Mouse (Mus musculus) testis, postnatal 10 days (tissue): Measurements from ENCODE around the gene Ap3s2.

ENCODE experiments used
- DNase-seq: peaks from one replicate; pipeline ENCODE4 v3.0.0; 2021; ENCODE audit warnings: low spot score

Ap3s2 gene

DNA sequence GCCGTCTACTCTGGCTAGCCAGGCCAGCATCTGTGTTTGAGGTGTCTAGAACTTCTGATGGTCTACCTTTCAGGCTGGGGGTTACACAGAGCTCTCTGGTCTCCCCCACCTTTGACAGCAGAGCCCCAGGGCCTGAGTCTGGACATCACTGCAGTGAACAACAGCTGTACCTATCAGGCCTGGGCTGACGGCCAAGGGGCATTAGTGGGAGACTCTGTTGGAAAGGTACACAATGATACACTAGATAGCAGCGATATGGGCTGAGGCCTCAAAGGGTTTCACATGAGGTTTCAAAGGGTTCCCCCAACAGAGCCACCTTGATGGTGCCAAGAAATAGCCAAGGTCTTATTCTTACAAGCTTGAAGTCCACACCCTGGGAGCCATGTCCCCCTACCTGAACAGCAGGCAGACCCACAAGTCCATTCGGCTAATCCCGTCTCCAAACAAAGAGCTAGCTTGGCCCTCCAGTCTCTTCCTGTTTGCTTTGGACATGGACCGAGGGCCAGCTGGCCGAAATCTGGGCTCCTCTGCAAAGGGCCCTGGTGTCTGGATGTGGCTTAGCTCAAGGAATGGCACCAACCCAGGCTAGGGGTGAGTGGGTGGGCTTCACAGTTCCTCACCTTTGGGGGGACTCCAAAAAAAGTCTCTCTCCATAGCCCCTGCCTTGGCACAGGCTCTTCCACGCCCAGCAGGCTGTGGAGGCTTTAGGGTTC lies 76.2 kb downstream of the Ap3s2 start:
- no peak for DNase-seq

DNA sequence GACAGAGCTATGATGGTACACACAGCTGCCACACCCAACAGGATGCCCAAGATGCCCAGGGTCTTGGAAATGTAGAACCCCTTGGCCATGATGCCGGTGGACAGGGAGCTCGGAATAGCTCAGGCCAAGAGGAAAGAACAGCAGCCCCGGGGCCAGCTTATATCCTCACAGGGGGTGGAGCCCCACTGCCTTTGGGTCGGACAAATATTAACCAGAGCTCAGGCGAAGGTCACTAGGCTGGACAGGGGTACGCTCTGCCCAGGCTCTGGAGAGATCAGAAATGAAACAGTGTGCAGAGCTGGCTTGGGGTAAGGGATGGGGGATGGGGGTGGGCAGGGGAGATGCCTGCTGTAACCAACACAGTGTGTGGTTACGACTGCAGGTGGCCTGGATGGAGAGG lies 78.3 kb downstream of the Ap3s2 start:
- no peak for DNase-seq

DNA sequence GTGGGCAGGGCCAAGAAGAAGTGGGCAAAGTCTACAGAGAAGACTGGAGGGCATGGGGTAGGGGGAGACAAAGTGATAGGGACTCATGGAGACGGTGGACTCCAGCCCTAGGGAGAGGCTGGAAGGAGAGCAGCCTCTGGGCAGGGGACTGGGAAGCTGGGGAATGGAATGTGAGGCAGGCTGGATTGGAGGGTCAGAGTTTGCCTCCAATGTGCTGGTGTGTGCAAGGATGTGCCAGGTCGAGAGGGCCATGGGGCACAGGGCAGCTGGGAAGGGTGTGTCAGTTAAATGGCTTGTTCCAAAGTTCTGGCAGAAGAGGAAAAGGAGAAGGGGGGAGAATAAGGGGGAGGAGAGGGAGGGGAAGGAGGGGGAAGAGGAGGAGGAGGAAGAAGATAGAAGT lies 83.2 kb downstream of the Ap3s2 start:
- no peak for DNase-seq

DNA sequence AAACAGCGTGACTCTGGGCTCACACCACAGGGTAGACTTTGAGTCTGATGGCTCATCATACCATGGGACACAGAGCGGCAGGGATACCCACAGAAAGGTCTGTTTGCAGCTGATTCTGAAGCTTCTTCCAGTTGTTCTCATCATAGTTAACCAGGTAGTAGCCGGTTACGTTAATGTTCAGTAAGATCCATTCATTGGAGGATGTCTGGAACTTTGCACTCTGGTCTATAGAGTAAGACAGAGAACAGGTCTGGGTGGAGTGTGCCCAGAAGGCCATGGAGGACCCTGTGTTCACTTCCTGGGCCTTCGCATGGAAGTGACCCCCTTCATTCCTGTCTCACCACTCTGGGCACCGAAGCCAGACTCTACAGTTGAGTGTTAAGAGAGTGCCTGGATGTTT lies 85.3 kb downstream of the Ap3s2 start:
- no peak for DNase-seq

DNA sequence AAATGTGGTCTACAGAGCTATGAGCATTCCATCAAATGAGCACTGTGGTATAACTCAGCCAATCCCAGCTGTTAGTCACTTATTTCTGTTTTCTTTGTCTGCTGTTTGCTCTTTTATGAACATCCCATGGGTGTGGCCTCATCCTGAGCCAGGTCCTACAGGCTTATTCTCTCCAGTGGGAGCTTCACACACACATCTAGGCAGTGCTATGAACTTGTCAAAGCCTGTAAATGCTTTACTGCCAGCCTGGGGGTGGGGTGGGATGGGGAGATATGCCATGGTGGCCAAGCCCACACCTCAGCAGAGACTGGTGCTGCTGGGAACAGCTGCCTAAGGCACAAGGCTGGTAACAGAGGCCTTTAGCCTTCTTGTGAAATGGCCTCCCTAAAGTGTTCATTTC lies 87.5 kb downstream of the Ap3s2 start:
- DNase-seq: no peak

DNA sequence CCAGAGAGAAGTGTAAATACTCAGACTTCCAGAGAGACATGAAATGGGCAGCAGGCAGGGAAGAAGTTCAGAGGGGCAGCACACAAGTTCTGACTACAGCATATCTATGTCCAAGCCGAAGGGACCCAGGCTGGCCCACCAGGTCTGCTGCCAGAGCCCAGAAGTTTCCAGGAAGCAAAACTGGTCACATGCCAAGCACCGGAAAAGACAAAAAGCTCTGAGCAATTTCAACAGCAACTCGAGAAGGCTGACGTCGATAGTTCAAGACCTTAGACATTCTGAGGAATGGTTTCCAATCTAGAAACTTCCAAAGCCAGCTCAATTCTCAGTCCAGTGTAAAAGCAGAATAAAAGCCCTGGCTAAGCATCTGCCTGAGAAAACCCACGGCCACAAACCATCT lies 88.9 kb downstream of the Ap3s2 start:
- no peak for DNase-seq

DNA sequence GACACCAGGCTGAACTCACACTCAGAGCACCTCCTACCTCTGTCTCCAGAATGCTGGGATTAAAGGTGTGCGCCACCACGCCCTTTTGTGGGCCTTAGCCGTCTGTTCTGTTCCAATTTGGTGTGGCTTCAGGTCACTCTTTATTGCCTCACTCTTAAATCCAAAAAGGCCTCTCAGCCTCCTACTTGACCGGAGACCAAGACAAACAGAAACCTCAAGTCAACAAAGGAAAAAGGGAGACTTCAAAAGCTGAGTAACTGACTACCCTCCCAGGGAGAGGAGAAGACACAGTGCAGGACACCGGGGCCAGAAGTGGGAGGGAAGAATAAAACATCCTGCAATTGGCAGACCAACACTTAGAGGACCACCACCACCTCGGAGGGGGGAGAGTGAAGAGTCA lies 89.3 kb downstream of the Ap3s2 start:
- no peak for DNase-seq

DNA sequence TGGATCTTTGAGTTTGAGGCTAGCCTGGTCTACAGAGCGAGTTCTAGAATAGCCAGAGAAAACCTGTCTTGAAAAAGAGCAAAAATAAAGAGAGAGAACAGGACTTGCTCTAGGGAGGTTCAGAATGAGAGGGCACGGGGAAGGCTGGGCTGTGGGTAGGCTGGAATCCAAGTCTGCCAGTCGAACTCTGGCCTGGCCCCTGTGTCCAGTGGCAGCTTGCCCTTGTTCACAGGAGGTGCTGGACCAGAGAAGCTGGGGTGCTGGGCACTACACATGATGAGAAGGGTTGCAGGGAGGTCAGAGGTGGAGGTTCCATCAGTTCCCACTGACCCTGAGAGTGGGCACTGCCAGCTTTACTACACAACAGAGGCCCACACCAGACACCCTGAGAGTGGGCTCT lies 92.1 kb downstream of the Ap3s2 start:
- DNase-seq: no peak
